Mouse (Mus musculus) urinary bladder, postnatal 4 days (tissue): ENCODE measurements around the gene Ang.

Experiments
- DNase-seq, 2 experiments: peaks; one replicate each; pipeline ENCODE4 v3.0.0; 2021 to 2022; ENCODE audit warnings: low spot score in 2 of 2

The Ang gene

DNA sequence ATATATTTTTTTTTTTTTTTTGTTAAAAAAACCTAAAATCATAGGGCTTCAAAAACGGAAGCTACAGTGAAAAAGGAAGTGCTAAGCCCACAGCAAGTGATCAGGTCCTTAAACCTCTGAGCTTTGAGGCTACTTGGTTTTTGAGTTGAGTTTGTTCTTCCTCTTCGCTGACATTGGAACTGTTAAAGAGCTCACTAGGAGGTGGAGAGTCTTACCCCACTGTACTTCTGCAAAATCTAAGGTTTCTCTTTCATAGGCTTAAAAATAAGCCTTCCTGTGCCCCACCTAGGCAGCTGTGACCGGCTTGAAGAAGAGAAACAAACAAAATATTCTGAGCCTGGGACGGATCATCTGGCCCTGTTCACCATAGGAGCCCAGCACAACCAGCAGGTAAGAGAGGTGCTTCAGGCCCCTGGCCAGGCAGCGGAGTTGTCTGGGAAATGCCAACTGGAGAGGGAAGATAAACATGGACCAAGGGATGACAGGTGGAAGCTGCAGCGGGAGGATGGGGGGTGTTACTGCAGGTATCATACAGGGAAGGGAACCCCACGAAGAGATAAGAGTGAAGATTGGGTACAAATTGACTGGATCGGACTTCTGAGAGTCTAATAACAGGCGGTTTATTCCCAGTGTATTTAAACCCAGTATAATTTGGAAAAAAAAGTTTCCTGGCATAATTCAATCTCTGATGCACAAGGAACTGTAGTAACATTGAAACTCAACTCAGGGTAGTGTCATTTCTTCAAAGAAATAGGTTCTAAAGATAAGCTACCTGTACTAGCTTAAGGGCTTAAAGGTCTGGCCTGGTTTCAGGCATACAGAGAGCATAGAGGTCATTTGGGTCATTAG, 38.0 kb downstream of the Ang start:
- DNase-seq: no peak

DNA sequence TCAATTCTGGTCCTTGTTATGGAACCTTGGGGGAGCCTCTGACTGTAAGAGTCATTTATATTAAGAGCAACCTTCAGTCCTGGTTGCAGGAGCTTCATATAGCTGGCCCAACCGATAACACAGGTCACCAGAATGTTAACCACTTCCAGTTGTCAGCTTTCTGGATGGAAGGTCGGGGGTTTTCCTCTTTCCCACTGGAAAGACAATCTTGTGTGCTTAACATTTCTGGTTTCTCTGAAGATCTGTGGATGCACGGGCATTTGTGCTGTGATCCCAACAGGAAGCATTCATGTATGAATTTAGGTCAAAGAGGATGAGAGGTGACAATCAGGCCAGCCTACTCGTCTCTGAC, 38.6 kb downstream of the Ang start:
- DNase-seq: no peak

DNA sequence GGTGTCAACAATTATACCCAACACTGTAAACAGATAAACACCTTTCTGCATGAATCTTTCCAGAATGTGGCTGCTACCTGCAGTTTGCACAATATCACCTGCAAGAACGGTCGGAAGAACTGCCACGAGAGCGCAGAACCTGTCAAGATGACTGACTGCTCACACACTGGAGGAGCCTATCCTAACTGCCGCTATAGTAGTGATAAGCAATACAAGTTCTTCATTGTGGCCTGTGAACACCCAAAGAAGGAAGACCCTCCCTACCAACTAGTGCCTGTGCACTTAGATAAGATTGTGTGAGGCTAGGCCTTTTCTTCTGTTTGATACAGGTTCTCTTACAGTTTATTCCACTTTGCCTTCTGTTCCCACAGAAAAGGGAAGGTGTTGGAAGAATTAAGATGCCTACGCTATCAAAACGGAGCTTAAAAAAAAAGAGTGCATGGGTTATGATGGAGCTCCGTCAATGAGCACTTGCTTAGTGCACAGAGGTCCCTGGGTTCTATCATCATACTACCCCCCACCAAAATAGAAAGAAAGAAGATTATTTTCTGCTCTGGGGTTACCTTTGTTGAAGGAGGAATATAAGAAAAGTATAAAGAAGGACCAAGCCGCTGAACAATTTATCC, 39.5 kb downstream of the Ang start:
- DNase-seq: no peak

DNA sequence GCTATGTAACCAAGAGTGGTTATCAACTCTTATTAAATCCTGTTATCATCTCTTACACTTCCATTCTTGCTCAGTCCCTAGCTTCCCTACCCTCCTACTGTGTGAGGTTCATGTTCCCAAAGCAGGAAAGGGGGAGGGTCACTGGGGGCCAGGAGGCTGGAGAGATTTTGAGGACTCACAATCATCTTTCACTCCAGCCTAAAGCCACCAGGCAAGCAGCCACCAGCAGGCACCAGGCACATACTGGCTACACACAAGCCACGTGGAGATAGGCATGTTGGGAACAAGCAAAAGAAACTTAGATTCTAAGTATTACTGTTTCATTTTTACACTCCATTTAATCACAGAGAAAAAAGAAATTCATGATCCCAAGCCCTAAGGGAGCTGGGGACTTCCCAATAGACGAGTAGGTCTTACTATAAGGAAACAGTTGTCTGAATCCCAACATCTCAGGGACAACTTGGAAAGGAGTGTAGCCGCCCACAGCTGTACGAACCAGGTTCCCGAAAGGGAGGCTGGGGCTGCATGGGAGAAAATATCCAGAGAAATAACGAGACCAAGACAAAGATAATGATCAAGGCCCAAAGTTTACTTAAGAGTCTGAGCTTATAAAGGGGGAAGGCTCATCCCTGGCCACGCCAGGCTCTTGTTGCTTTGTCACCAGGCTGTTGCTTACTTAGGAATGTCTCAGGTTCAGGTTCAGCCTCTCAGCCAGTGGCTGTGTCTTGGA, 40.3 kb downstream of the Ang start:
- DNase-seq: no peak

DNA sequence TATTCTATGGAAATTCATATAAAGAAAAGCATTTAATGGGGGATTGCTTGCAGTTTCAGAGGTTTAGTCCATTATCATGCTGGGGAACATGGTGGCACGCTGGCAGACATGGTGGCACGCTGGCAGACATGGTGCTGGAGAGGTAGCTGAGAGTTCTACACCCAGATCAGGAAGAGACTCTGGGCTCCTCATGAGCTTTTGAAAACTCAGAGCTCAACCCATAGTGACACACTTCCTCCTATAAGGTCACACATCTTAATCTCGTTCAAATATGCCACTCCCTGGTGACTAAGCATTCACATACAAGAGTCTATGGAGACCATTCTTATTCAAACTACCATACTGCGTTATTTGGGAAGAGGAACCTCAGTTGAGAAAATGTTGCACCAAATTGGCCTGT, 41.4 kb downstream of the Ang start:
- no peak for DNase-seq

DNA sequence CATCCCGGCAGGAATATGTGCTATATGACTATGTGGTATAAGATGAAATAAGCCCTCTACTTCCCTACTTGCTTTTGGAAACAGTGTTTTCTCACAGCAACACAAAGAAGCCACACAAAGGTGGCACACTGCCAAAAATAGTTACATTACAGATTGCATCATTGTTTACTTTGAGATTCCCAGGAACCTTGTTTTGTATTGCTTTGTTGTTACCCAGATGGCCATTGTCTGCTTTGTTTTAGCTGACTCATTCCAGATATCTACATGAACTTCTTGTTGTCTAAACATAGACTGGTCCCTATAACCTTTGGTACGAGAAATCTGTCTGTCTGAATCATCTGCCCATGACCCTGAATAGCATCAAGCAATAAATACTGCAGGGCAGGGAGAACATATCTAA, 49.4 kb downstream of the Ang start:
- DNase-seq: no peak

DNA sequence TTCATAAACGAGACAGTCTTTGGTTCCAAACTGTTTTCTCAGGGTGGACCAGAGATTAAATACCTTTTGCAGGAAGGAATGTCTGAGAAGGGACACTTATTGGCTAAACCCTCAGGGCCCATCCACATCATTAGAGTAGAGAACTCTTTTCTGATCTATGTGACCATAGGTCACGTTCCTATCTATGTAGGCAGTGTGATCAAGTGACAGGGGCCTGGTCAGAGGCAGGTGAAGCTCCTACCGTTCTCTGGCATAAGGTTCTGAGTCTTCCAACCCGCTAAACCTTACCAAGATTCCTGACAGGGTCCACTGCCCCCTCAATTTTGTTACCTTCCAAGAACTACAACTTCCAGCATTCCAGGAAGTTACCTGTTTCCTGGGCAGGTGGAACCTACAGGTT, 51.2 kb downstream of the Ang start:
- DNase-seq: no peak

DNA sequence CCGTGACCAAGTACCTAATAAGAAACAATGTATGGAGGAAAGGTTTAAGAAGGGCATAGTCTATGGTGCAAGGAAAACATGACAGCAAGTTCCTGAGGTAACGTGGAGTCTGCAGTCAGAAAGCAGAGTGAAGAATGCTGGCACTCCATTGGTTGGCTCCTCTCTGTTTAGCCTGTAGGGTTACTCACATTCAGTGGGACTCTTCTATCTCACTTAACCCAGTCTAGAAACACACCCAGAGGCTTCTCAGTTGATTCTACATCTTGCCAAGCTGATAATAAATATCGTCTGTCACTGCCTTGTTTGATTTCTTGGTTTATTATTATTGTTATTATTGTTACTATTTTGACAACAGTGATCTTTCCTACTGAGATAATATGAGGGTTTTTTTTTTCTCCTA, 51.6 kb downstream of the Ang start:
- DNase-seq: no peak

DNA sequence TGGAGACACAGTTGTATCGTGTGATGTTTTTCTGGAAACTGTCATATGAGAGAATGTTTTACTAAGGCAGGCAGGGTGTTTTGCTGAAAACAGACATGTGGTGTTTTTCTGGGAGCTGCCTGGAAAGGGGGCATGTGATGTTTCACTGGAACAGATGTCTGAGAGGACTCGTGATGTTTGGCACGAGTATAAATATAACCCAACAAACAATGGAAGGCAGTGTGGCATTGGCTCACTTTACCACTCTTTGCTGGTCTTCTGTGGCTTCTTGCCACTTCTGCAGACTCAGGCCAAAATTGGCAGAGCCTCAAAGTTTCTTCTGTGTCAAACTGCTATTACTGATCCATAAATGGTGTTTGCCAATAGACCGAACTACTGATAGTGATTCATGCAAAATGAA, 52.3 kb downstream of the Ang start:
- DNase-seq: no peak

DNA sequence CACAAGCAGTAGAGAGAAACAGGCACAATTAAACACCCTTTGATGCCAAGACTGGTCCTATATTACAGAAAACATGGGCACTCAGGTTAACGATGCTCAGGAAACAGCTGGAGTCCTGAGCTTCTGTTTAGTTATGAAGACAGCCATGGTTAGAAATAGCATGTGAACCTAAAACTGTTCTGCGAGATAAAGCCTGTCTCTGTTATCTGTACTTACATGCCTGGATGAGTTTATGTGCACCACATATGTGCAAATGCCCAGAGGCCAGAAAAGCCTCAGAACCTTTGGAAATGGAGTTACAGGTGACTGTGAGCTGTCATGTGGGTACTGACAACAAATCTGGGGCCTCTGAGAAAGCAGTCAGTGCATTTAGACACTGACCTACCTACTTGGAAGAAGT, 53.0 kb downstream of the Ang start:
- DNase-seq: no peak

DNA sequence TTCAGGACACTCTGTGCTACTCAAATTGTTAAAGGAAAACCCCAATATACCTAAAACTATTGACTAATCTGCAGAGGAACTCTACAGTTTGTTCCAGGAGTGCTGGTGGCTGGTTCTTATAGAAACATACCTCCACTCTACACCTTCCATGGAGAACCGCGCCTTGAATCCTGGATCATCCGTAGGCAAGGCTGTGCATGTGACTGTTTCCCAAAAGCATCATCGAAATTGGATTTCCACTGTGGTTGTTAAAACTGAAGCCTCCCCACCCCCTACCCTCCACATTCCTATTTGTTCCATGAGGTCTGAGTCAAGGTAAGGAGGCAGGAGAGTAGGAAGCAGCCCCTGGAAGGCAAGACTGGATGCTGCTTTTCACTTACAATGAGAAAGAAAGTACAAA, 53.5 kb downstream of the Ang start:
- DNase-seq: no peak

DNA sequence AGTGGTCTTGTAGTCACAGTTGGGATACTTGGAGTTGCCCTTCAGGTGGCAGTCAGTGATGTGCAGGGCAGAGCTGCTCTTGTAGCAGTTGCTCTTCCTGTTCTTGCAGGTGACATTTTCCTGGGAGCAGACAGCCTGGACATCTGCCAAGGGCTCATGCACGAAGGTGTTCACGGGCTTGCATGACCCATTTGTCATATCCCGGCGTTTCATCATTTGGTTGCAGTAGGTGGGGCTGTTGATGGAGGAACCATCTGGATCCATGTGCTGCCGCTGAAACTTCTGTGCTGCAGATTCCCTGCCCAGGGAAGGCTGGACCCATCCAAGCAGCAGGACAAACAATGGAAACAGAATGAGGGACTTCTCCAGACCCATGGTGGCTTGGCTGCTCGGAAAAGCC, 54.6 kb downstream of the Ang start:
- no peak for DNase-seq

DNA sequence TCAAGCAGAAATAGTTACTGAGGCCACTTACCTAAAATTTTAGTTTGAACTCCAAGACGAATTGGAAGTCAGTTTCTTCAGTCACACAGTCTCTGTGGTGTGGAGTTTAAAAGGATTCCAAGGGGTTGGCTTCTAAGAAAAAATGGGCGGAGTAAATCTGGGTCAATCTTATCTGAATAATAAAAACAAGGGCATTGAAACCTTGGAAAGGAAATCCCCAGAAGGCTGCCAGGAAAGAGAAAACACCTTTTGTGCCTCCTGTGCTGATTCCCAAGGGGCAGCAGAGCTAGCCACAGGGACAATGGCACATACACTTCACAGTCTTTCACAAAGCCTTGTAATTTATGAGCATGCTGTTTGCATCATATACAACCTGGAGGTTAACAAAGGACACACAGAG, 55.7 kb downstream of the Ang start, which contains the start of gene Rnase1:
Gene Rnase1, minus strand, starts transcription at position 101 of the 400 bp plus-strand sequence.
- DNase-seq: no peak

DNA sequence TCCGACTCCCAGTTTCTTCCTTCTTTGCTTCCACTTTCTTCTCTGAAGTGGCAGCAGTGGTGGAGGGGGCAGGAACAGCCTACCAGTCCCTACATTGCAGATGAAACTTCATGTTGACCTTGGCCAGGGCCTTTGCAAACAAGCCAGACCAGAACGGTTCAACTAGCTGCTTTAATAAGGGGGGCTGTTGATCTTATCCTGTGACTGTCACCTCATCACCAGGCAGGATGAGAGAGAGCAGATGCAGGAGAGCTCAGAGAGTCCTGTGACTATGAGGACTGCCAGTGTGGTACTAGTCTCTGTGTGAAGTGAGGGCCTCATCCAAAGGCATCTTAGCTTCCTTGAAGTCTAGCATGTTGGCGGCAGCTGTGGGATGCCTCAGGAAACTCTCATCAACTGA, 57.1 kb downstream of the Ang start:
- no peak for DNase-seq

DNA sequence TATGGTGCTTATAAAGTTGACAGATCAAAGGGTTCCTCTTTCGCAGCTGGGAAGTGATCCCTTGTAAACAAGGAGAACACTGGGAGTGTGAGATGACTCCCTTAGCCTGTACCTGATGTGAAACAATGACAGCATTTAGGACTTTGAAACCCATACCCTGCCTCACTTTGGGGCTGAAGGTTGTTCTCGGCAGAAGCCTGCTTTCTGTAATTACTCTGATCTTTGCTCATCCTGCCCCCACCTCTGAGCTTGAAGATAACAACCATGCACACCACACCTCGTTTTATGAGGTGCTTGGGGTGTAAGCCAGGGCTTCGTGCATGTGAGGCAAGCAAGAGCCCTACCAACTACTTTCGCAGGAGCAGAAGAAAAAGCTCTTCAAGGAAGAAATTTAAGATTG, 58.2 kb downstream of the Ang start:
- DNase-seq: no peak

DNA sequence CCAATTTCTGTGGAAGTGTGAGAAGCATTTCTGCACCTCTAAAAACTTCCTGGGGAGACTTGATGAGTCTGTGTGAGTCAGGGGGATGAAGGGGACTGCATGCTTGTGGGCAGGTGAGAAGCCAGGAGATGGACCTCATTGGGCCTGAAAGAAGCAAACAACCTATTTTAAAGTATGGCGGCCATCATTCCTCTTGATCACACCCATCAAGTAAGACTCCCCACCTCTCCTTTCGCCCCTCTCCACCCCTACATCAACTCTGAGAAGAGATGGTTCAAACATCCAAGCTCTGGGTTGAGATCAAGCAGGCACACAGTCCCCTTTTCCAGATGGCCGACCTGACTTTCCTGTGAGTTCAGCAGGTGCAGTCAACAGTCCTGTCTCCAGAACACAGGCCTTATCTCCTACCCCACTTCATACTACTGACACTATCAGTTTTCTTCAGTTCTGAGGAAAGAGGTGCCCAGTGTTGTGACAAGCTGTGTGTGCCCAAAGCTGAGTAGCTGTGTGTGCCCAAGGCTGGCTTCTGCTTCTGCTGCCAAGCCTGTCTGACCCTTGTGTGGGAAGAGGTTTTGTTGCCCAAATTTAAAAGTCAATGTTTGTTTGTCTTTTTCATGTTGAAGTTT, 59.4 kb downstream of the Ang start:
- no peak for DNase-seq
